Mouse (Mus musculus): ENCODE measurements at regions not wholly inside any gene's neighbourhood (a gene's known extent, or its start where the extent isn't known, plus 50 kb on each side); places are given as distances from the start of the nearest gene placed in this dataset.

DNA sequence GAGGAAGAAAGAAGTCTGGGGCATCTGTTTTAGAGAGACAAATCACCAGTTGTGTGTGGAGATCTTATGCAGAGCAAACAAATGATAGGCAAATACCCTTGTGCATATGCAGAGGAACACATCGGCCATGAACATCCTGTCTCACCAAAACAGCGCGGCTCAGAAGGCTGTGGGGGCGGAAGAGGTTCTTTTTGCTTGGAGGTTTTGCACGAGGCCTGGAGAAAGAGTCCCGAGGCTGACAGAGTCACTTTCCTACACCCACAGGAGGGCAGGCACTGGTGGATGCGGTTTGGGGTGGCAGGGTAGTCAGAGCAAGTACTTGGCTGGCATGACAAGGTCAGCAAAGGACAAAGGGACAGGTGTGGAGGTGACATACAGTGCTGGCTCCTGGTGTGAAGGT lies 77.4 kb upstream of the Zfp831 start:
- 74% methylated on average over 7 of the region's 7 CpGs for WGBS
- H3K4me2 ChIP-seq, result no peak overlapping the region
- H3K27ac ChIP-seq (ENCODE audit: low read depth, low read length), result no peak overlapping the region
- DNase-seq (ENCODE audit: low spot score), result no peak
- H3K27me3 ChIP-seq (replicated peaks; ENCODE audit: control insufficient read depth, insufficient read depth, low read length), result no peaks in the 10 kb centered on the region
- no peak overlapping the region for H3K4me3 ChIP-seq (ENCODE audit: low read depth, low read length)
- H3K4me1 ChIP-seq (replicated peaks; ENCODE audit: control insufficient read depth, insufficient read depth, low read length), result no peaks in the 10 kb centered on the region
- H3K9ac ChIP-seq (ENCODE audit: low read depth, low read length), result no peak overlapping the region
- no peak for ATAC-seq (replicated peaks; ENCODE audit: low FRiP score)
- no peaks in the 10 kb centered on the region for H3K36me3 ChIP-seq (ENCODE audit: control insufficient read depth, insufficient read depth, low read length)
- no peaks in the 10 kb centered on the region for H3K9me3 ChIP-seq (ENCODE audit: control insufficient read depth, low read length)

DNA sequence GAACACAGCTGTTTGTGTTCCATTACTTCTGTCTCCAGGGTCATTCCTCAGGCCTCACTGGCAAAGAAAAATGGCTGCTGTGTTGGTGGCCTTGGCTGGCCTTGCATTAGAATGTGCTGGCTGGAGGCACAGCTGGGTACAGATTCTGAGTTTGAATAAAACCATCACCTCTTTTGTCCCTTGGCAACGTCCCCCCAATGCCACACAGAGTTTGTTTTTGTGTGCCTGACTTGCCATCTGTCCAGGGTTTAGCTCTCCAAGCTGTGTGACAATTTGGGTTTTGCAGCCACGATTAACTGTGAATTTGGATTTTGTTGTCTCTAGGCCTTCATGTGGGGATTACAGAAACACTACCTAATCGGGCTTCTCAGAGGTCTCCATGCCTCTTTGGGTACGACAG lies 76.6 kb upstream of the Zfp831 start:
- ATAC-seq (replicated peaks; ENCODE audit: low FRiP score), result no peak
- Histone ChIP-seq H3K9ac (ENCODE audit: low read depth, low read length) (no peak overlapping the region), H3K4me2 (no peak overlapping the region), H3K4me1 (replicated peaks; ENCODE audit: control insufficient read depth, insufficient read depth, low read length) (no peaks in the 10 kb centered on the region), H3K36me3 (ENCODE audit: control insufficient read depth, insufficient read depth, low read length) (no peaks in the 10 kb centered on the region), H3K27ac (ENCODE audit: low read depth, low read length) (no peak overlapping the region), H3K9me3 (ENCODE audit: control insufficient read depth, low read length) (no peaks in the 10 kb centered on the region), H3K27me3 (replicated peaks; ENCODE audit: control insufficient read depth, insufficient read depth, low read length) (no peaks in the 10 kb centered on the region), H3K4me3 (ENCODE audit: low read depth, low read length) (no peak overlapping the region)
- 72% methylated on average over 4 of the region's 4 CpGs for WGBS
- no peak for DNase-seq (ENCODE audit: low spot score)

DNA sequence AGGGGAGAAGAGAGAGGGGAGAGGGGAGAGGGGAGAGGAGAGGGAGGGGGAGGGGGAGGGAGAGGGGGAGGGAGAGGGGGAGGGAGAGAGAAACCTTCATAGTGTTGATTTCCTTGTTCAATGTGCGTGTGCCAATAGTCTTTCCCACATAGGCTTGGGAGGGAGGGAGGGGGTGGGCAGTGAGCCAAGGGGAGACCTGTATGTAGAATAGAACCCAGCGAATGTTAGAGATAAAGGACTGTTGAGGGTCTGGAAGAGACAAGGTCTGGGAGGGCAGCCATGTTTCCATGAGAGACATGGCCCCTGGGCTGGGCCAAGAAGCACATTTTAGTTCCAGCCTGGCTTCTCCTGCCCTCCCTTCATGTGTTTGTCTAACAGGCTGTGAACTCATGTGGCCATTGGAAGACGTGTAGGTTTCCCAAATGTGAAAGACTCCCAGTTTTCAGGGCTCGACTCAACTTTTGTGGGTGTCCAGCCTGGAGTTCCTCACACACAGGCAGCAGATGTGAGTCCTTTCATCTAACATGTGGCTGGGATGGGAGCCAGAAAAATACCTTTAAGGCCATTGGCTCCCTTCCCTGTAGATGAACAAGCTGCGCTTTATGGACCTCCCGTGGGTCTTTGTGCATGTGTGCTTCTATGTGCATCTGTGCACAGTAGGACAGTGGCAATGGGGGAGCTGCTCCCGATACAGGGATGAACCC lies 68.4 kb upstream of the Zfp831 start:
- Histone ChIP-seq H3K27me3 (replicated peaks; ENCODE audit: control insufficient read depth, insufficient read depth, low read length) (no peaks in the 10 kb centered on the region), H3K36me3 (ENCODE audit: control insufficient read depth, insufficient read depth, low read length) (no peaks in the 10 kb centered on the region), H3K4me2 (no peak overlapping the region), H3K9me3 (ENCODE audit: control insufficient read depth, low read length) (no peaks in the 10 kb centered on the region), H3K27ac (ENCODE audit: low read depth, low read length) (no peak overlapping the region), H3K4me1 (replicated peaks; ENCODE audit: control insufficient read depth, insufficient read depth, low read length) (no peaks in the 10 kb centered on the region), H3K9ac (ENCODE audit: low read depth, low read length) (no peak overlapping the region), H3K4me3 (ENCODE audit: low read depth, low read length) (no peak overlapping the region)
- DNase-seq (ENCODE audit: low spot score), result no peak
- no peak for ATAC-seq (replicated peaks; ENCODE audit: low FRiP score)
- 85% methylated on average over 7 of the region's 7 CpGs for WGBS

DNA sequence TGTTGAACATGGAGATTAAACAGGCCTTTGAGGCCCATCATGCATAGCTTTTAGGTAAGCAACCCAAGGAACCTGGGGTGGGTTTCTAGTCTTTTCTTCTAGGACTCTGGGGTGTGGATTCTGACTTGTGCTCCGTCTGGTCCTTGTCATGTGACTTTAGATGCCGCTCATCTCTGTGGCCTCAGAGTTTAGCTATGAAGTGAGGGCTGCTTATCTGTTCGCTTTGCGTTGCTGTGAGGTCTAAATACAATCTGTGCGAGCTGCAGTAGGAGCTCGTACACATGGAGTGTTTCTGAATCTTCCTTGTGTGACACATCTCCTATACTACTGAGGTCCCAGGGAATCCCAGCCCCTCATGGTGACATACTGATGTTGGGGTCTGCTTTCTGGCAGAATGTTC lies 67.8 kb upstream of the Zfp831 start:
- no peaks in the 10 kb centered on the region for H3K9me3 ChIP-seq (ENCODE audit: control insufficient read depth, low read length)
- peaks cover 4% of the 10 kb centered on the region for H3K4me1 ChIP-seq (replicated peaks; ENCODE audit: control insufficient read depth, insufficient read depth, low read length)
- no peaks in the 10 kb centered on the region for H3K27me3 ChIP-seq (replicated peaks; ENCODE audit: control insufficient read depth, insufficient read depth, low read length)
- H3K27ac ChIP-seq (ENCODE audit: low read depth, low read length), result no peak overlapping the region
- ATAC-seq (replicated peaks; ENCODE audit: low FRiP score) (no peak), DNase-seq (ENCODE audit: low spot score) (no peak)
- H3K4me3 ChIP-seq (ENCODE audit: low read depth, low read length), result no peak overlapping the region
- no peaks in the 10 kb centered on the region; the same call in 1 of the 2 replicates for H3K36me3 ChIP-seq (ENCODE audit: control insufficient read depth, insufficient read depth, low read length)
- 78% methylated on average over 6 of the region's 6 CpGs for WGBS
- no peak overlapping the region for H3K4me2 ChIP-seq
- H3K9ac ChIP-seq (ENCODE audit: low read depth, low read length), result no peak overlapping the region

DNA sequence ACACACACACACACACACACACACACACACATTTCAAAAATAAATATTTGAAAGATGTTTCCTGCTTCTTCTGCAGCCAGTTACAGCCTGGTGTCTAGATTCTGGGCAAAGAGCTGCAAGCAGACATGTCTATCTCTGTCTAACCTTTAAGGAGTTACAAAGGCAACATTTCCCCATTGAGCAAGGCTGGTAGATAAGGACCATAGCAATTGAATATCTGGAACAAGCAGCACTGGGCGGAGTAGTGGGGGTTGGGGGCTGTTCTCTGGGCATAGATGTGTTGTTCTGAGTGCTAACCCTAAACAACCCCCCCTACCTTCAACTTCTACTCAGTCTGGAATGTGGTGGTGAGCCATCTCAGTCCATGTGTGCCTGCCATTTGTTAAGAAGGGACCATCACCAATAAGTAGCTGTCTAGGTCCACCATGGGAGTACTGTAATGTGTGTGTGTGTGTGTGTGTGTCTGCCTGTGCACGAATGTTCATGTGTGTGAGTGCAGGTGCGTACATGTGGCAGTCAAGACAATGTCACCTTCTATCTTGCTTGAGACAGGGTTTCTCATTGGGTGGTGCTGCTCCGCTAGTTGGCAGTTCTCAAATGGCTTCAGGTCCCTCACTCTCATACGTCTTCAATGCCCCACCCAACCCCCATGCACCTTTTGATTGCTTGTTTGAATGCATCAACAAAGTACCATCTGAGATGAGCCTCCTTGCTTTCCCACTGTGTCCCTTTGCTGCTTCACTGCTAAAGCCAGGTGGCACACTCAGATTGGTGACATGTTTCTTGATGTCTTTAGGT lies 62.2 kb upstream of the Zfp831 start:
- WGBS, result 68% methylated on average over 5 of the region's 5 CpGs
- H3K27ac ChIP-seq (ENCODE audit: low read depth, low read length), result no peak overlapping the region
- H3K4me1 ChIP-seq (replicated peaks; ENCODE audit: control insufficient read depth, insufficient read depth, low read length), result peaks cover 9% of the 10 kb centered on the region
- no peak overlapping the region for H3K9ac ChIP-seq (ENCODE audit: low read depth, low read length)
- no peaks in the 10 kb centered on the region; the same call in 1 of the 2 replicates for H3K36me3 ChIP-seq (ENCODE audit: control insufficient read depth, insufficient read depth, low read length)
- no peaks in the 10 kb centered on the region for H3K9me3 ChIP-seq (ENCODE audit: control insufficient read depth, low read length)
- no peak for DNase-seq (ENCODE audit: low spot score)
- peak; percentile 93 for ATAC-seq (replicated peaks; ENCODE audit: low FRiP score)
- no peak overlapping the region for H3K4me3 ChIP-seq (ENCODE audit: low read depth, low read length)
- no peaks in the 10 kb centered on the region for H3K27me3 ChIP-seq (replicated peaks; ENCODE audit: control insufficient read depth, insufficient read depth, low read length)
- 0 out of 2 replicates have a peak overlapping the region, but pooled peaks have one; percentile 4 for H3K4me2 ChIP-seq

DNA sequence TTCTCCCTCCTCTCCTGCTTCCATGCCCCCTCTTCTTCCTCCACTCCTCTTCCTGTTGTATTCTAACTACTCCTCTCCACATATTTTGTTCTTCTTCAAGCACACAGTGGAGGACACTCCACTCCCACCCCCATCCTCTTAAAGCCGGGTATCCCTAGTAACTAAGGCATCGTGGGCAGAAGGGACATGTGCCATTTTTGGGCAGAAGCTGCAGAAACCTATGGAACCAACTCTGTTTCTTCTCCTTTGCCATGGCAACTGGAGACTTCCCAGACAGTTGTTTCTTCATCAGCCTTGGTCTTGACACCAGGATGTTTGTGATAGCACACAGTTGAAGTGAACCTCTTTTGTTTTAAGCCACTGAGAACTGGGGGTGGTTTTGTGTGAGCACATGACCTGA lies 59.1 kb upstream of the Zfp831 start:
- no peak for ATAC-seq (replicated peaks; ENCODE audit: low FRiP score)
- no peak overlapping the region for H3K4me3 ChIP-seq (ENCODE audit: low read depth, low read length)
- no peak for DNase-seq (ENCODE audit: low spot score)

More for the DNA sequence above, 59.1 kb upstream of the Zfp831 start:
- Histone ChIP-seq H3K4me2 (no peak overlapping the region), H3K9me3 (ENCODE audit: control insufficient read depth, low read length) (no peaks in the 10 kb centered on the region), H3K27me3 (replicated peaks; ENCODE audit: control insufficient read depth, insufficient read depth, low read length) (no peaks in the 10 kb centered on the region), H3K27ac (ENCODE audit: low read depth, low read length) (no peak overlapping the region), H3K9ac (ENCODE audit: low read depth, low read length) (no peak overlapping the region), H3K4me1 (replicated peaks; ENCODE audit: control insufficient read depth, insufficient read depth, low read length) (peaks cover 9% of the 10 kb centered on the region), H3K36me3 (ENCODE audit: control insufficient read depth, insufficient read depth, low read length) (no peaks in the 10 kb centered on the region; the same call in 1 of the 2 replicates)
- 86% methylated on average over 2 of the region's 2 CpGs for WGBS

Measured in liver, embryonic 11.5 days (tissue).